Mouse (Mus musculus): Measurements from ENCODE around the gene Strc.

DNA sequence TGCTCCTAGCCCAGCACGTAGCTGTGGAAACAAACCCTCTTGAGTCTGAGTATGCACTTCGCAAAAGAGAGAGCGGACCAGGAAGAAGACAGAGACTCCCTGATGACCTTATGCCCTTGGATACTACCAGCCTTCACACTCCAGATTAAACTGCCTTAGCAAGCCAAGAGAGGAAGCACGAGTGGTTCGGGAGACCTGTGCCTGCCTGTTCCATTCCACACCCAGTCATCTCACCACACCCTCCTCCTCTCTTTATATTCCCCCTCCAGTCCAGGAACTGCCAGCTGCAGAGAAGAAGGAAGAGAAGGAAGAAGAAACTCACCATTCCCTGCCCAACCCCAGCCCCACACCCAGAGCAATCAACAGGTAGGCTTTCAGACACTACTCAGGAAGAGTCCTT lies 29.5 kb downstream of the Strc start, which contains the start of gene Ckmt1:
- TF ChIP-seq CTCF (IDR thresholded peaks at IDR 0.05; ENCODE audit: low read depth, low read length) = no peak
- TF ChIP-seq POLR2A (IDR thresholded peaks at IDR 0.05; ENCODE audit: insufficient read depth, low read length) = no peak

Measured in ES-Bruce4 (cell line).